Mouse (Mus musculus) thymus, adult 2 months (tissue): ENCODE measurements around the gene Svbp.

Experiments used
- CTCF ChIP-seq: fragments of 200-500 bp; IDR thresholded peaks from 2 replicates; pipeline ENCODE4 v1.5.1; 2012; ENCODE audit warnings: mild to moderate bottlenecking, control low read depth, low read length, moderate library complexity, borderline replicate concordance; ENCODE audit not compliant: control insufficient read depth, poor library complexity, insufficient read depth; ENCODE audit errors: extremely low read depth
- POLR2A ChIP-seq: fragments of 200-500 bp; IDR thresholded peaks from 2 replicates; pipeline ENCODE4 v1.6.1; 2012; ENCODE audit warnings: mild to moderate bottlenecking, low read length, control low read depth, moderate library complexity; ENCODE audit not compliant: control insufficient read depth, poor library complexity, insufficient read depth; ENCODE audit errors: extremely low read depth

- TF ChIP-seq CTCF (no peak), POLR2A (no peak)
Observed at GRCm38 (mm10) chr4:119161358-119161757, 33.7 kb upstream of the Svbp start.
